Mouse (Mus musculus): ENCODE data around the gene Tmem209. TPM values are rescaled to one million over a fixed set of nuclear protein-coding genes. Genes with fewer than 3 reads are reported as not detected.

Gene Tmem209
- polyA plus RNA-seq, 1 experiment from 2014 or later: 30.3 TPM

DNA sequence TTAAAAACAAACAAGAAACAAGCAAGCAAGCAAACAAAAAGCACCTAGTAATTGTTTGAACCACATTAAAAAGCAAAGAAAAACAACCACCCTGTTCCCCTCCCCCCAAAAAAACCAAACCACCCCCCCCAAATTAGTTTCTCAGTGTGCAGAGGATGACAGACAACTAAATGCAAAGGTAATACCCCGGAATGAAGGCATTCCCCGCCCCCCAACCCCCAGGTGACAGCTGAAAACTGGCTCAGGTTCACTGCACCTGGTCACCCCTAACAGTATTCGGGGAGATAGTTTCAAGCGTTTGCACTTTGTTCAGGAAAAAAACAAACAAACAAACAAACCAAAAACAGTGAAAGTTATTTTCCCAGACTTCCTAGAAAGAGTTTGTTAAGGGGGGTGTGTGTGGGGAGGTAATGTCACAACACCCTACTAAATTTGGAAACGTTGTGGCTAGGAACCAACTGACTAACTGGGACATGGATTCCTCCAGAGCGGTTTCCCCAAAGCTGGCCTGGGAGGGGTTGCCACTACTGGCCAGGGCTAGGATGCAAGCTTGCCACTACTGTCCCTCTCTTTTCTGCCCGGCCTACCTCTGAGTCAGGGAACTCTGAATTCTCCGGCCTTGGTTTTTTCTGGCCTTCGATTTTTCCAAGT is 38.2 kb upstream of the Tmem209 start:
- Histone ChIP-seq H3K36me3 (no peaks in the 10 kb centered on the region), H3K4me3 (peak overlapping the region; percentile 19; the same call in 1 of the 2 replicates), H3K9ac (no peak overlapping the region), H3K4me2 (peak overlapping the region; percentile 53), H3K9me3 (no peaks in the 10 kb centered on the region), H3K4me1 (replicated peaks) (peaks cover 42% of the 10 kb centered on the region), H3K27me3 (no peaks in the 10 kb centered on the region), H3K27ac (replicated peaks) (peak overlapping the region; percentile 88)
- 19% methylated on average over 9 of the region's 9 CpGs for WGBS
- no peak for ATAC-seq (ENCODE audit: low FRiP score, low read depth)

DNA sequence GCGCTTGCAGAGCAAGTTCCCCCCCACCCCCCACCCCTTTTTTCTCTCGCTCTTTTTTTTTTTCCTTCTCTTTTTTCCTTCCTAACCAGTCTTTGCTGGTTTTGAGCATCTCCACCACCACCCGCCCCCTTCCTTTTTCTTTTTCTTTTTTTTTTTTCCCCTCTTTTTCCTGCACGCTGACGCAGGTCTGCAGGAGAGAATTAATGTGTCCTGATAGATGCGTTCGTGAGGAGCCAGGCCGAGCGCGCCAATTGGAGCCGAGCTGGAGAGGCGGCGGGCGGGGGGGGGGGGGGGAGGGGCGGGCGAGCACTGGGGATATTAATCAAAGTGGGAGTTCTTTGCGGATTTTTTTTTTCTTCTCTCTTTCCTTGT is 37.7 kb upstream of the Tmem209 start:
- no peaks in the 10 kb centered on the region for H3K27me3 ChIP-seq
- H3K4me3 ChIP-seq: peak overlapping the region; percentile 19
- ATAC-seq (ENCODE audit: low FRiP score, low read depth): 0 out of 2 replicates have a peak, but pooled peaks have one; percentile 33
- WGBS: 1% methylated on average over 14 of the region's 17 CpGs
- peak overlapping the region; percentile 88 for H3K27ac ChIP-seq (replicated peaks)
- no peaks in the 10 kb centered on the region for H3K9me3 ChIP-seq
- H3K4me2 ChIP-seq: peak overlapping the region; percentile 53
- H3K4me1 ChIP-seq (replicated peaks): peaks cover 37% of the 10 kb centered on the region
- no peaks in the 10 kb centered on the region for H3K36me3 ChIP-seq
- H3K9ac ChIP-seq: peak overlapping the region; percentile 37

DNA sequence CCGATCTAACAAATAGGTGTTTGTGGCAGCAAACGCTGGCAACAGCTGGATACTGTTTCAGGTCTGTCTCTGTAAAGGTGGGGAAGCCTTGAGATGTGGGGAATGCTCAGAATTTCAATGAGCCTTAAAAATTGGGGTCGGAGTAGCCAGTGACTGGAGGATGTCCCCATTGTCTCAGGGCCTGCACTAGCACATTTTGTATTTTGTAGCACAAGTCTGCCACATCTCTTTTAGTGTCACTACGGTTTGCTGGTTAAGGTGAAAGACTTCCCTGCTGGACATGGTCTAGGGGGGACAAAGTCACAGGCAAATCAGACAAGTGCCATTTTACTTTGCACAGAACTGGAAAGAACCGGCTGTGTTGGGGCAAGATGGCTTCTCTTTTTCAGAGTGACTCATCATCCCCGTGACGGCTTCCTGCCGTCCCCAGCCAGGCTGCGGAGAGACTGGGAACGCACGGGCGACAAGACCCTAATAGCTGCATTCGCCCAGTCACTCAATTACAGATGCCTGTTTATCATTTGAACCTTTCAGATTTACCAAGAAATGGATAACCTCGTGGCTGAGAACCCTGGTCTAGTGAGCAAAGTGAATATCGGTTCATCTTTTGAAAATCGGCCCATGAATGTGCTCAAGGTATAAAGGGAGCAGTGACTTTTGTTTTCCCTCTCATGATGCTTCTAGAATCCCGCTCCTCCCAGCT is 37.1 kb upstream of the Tmem209 start:
- WGBS: 4% methylated on average over 17 of the region's 17 CpGs
- peak overlapping the region; percentile 88 for H3K27ac ChIP-seq (replicated peaks)
- no peaks in the 10 kb centered on the region for H3K36me3 ChIP-seq
- H3K27me3 ChIP-seq: no peaks in the 10 kb centered on the region
- H3K9ac ChIP-seq: peak overlapping the region; percentile 37
- H3K4me2 ChIP-seq: peak overlapping the region; percentile 53
- H3K9me3 ChIP-seq: no peaks in the 10 kb centered on the region
- peaks cover 34% of the 10 kb centered on the region for H3K4me1 ChIP-seq (replicated peaks)
- ATAC-seq (ENCODE audit: low FRiP score, low read depth): peak; percentile 60
- H3K4me3 ChIP-seq: peak overlapping the region; percentile 19

DNA sequence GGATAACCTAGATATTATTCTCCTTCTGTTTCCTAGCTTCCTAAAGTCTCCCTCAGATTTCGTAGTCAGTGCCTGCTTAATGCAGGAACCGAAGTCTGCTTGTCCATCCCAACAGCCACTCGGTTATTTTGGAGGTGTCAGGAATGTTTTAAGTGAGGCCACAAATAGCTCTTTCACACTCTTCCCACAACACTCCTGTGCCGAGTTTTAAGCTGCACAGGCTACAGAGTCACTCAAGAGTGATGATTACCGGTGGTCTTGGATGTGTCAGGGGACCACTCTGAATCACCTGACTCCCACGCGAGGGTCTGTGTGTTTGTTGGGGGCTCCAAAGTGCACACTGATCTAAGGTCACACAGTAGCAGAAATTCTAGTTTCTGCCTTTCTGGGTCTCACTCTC is 36.1 kb upstream of the Tmem209 start:
- H3K27me3 ChIP-seq: no peaks in the 10 kb centered on the region
- no peak overlapping the region for H3K4me3 ChIP-seq
- peak overlapping the region; percentile 88; the same call in 1 of the 2 replicates for H3K27ac ChIP-seq (replicated peaks)
- H3K36me3 ChIP-seq: no peaks in the 10 kb centered on the region
- no peak overlapping the region for H3K9ac ChIP-seq
- 79% methylated on average over 7 of the region's 7 CpGs for WGBS
- no peak overlapping the region for H3K4me2 ChIP-seq
- no peak for ATAC-seq (ENCODE audit: low FRiP score, low read depth)
- H3K9me3 ChIP-seq: no peaks in the 10 kb centered on the region
- H3K4me1 ChIP-seq (replicated peaks): peaks cover 34% of the 10 kb centered on the region

DNA sequence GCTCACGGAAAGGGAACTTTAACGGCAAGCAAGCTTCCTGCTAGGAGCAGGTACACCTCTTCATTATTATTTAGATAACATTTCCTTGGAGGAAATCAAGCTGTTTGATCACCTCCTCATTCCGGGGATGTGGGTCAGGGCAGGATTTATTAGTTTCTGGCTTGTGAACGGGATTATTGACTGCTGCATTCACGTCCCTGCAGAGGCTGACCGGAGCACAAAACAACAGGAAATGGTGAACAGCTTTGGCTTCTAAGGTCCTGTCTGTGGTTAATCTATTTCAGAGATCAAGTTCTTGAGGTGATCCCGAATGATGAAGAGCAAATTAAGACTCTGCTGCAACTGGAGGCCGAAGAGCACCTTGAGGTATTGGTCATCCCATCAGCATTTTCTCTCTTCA is 34.3 kb upstream of the Tmem209 start:
- WGBS: 48% methylated on average over 8 of the region's 8 CpGs
- H3K9me3 ChIP-seq: no peaks in the 10 kb centered on the region
- H3K4me3 ChIP-seq: no peak overlapping the region
- H3K36me3 ChIP-seq: no peaks in the 10 kb centered on the region
- ATAC-seq (ENCODE audit: low FRiP score, low read depth): no peak
- peaks cover 29% of the 10 kb centered on the region for H3K4me1 ChIP-seq (replicated peaks)
- no peak overlapping the region for H3K4me2 ChIP-seq
- H3K9ac ChIP-seq: no peak overlapping the region
- no peaks in the 10 kb centered on the region for H3K27me3 ChIP-seq
- no peak overlapping the region for H3K27ac ChIP-seq (replicated peaks)

DNA sequence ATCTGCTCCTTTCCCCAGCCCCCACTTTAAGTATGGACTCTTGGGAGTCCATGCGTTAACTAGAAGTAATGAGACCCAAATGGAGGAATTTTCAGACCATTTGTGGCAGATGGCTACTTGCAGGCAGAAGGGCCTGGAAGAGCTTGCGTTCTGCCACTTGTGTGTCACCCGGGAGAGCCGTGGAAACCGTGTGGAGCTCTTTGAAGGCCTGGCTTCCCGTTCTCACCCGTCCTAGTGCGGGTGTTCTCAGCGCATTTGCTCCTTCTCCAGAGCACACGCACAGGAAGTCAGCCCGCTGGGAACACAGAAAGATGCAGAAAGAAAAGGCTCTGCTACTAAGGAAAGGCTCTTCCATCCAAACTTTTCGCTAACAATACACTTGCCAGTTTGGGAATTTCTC is 33.5 kb upstream of the Tmem209 start:
- H3K36me3 ChIP-seq: no peaks in the 10 kb centered on the region
- 61% methylated on average over 12 of the region's 12 CpGs for WGBS
- H3K27ac ChIP-seq (replicated peaks): no peak overlapping the region
- no peak overlapping the region for H3K9ac ChIP-seq
- no peaks in the 10 kb centered on the region for H3K9me3 ChIP-seq
- no peak for ATAC-seq (ENCODE audit: low FRiP score, low read depth)
- no peaks in the 10 kb centered on the region for H3K27me3 ChIP-seq
- H3K4me2 ChIP-seq: no peak overlapping the region
- H3K4me3 ChIP-seq: no peak overlapping the region
- H3K4me1 ChIP-seq (replicated peaks): peaks cover 23% of the 10 kb centered on the region

DNA sequence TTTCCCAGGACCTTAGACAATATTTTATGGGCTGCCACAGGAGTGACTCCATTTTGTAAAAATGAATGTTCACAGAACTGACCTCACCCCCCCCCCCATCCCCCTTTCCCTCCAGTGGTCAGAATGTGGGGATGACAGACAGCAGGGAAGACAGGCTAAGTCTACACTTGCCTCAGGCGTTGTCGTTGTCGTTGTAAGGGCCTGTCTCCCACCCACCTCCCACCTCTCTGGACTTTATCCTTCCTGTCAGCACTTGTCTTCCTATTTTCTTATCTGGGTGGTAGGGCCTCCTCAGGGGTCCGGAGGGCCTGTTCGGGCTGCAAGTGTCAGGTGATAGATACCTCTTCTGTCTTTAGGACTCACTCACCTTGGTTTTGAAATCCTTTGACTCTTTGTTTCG is 32.7 kb upstream of the Tmem209 start:
- Histone ChIP-seq H3K4me3 (no peak overlapping the region), H3K36me3 (no peaks in the 10 kb centered on the region), H3K9ac (no peak overlapping the region), H3K27me3 (no peaks in the 10 kb centered on the region), H3K4me1 (replicated peaks) (peaks cover 16% of the 10 kb centered on the region), H3K27ac (replicated peaks) (no peak overlapping the region), H3K9me3 (no peaks in the 10 kb centered on the region), H3K4me2 (no peak overlapping the region)
- WGBS: 83% methylated on average over 6 of the region's 6 CpGs
- no peak for ATAC-seq (ENCODE audit: low FRiP score, low read depth)

DNA sequence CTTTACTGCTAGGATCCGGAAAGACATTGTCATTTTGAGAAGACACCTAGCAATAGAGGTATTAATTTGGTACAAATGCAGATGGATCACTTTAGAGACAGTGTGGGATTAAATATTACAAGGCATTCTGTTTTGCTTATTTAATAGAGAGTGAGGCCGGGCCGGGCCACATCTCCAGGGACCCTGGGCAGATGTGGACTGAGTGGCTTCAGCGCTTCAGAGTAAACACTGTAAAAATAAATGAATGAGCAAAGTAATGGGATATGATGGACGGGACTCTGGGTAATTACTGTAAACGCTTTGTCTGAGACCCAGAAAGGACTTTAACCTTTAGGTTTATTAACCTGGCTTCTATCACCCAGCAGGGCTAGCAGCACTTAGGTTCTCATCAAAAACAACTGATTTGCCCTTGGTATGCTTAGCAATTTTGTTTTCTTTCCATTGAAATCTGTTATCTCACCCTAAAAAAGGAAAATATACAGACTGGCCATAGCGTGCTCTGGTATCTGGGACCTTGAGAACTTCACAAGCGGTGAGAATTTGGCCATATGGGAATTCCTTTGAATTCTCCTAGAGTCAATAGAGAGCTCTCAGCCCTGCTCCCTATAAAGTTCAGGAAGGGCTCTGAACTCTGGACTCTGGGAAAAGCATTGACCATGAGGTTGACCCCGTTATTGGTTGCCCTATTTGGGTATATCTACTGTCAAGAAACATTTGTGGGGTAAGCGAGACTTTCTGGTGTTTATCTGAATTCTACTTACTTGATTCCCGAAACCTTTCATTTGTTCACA is 31.6 kb upstream of the Tmem209 start, which contains the start of gene Cpa2:
Gene Cpa2 (plus strand): TSS at position 574 of the 791 bp plus-strand sequence.
- Histone ChIP-seq H3K4me1 (replicated peaks) (peaks cover 7% of the 10 kb centered on the region; the same call in 1 of the 2 replicates), H3K36me3 (no peaks in the 10 kb centered on the region), H3K27me3 (no peaks in the 10 kb centered on the region), H3K9me3 (no peaks in the 10 kb centered on the region), H3K9ac (no peak within 1 kb of the TSS), H3K4me2 (no peak within 1 kb of the TSS), H3K27ac (replicated peaks) (no peak within 1 kb of the TSS), H3K4me3 (no peak within 1 kb of the TSS)
- no peak for ATAC-seq (ENCODE audit: low FRiP score, low read depth)
- 80% methylated on average over 11 of the region's 11 CpGs for WGBS

DNA sequence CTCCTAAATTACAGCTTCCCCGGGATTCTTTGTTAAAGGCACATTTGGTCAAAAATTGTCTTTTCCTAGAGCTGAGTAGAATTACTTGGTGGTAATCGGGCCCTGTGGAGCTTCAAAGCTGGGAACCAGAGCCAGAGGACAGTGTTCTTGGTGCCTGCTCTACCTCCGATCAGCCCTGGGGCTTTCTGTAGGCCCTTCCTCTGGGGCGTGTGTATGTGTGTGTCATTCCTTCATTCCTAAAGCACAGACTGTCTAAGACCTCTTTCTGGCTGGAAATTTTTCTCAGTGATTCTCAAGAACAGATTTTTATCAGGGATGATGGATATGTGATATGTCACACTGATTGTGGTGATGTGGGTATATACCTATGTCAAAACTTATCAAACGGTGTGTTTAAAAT is 29.2 kb upstream of the Tmem209 start:
- H3K4me1 ChIP-seq (replicated peaks): no peaks in the 10 kb centered on the region
- ATAC-seq (ENCODE audit: low FRiP score, low read depth): no peak
- H3K9me3 ChIP-seq: no peaks in the 10 kb centered on the region
- WGBS: 86% methylated on average over 5 of the region's 5 CpGs
- H3K9ac ChIP-seq: no peak overlapping the region
- H3K36me3 ChIP-seq: no peaks in the 10 kb centered on the region
- no peak overlapping the region for H3K4me3 ChIP-seq
- H3K27ac ChIP-seq (replicated peaks): no peak overlapping the region
- no peak overlapping the region for H3K4me2 ChIP-seq
- no peaks in the 10 kb centered on the region for H3K27me3 ChIP-seq

DNA sequence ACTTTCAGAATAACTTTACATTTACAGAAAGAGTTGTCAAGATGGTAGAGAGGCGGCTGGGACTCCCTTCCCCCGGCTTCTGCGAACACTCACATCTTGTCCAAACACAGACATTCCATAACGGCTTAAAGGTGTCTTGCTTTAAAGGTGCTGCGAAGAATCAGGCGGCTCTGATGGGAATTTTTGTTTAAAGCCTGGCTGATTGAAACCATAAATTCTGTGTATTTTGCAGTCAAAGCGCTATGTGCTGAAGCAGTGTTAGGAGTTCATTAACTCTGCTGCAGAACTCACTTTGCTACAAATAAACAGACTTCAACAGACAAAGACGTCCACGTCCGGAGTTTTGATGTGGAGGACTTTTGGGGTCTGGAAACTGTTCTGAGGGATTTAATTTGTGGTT is 28.7 kb upstream of the Tmem209 start:
- no peak overlapping the region for H3K9ac ChIP-seq
- no peaks in the 10 kb centered on the region for H3K36me3 ChIP-seq
- ATAC-seq (ENCODE audit: low FRiP score, low read depth): no peak
- no peaks in the 10 kb centered on the region for H3K9me3 ChIP-seq
- no peak overlapping the region for H3K27ac ChIP-seq (replicated peaks)
- H3K27me3 ChIP-seq: no peaks in the 10 kb centered on the region
- no peaks in the 10 kb centered on the region for H3K4me1 ChIP-seq (replicated peaks)
- H3K4me3 ChIP-seq: no peak overlapping the region
- no peak overlapping the region for H3K4me2 ChIP-seq
- WGBS: 72% methylated on average over 10 of the region's 10 CpGs

DNA sequence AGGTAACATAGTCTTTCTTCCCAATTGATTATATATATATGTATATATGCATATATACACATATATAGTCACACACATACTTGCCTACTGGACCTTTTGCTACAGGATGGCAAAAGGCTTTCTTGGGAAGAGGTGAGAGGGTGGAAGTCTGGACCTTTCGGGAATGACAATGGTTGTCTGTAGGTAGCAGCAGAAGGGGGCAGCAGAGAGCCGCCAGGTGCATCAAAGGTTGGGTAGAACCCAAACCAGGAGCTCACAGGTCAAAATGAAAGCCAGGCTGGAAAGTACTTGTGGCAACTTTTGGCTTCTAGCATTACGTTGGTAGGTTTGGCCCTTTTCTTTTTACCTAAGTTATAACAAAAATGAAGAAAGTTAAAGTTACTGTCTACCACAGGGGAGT is 25.8 kb upstream of the Tmem209 start:
- Histone ChIP-seq H3K9me3 (no peaks in the 10 kb centered on the region), H3K27me3 (no peaks in the 10 kb centered on the region), H3K27ac (replicated peaks) (no peak overlapping the region), H3K4me1 (replicated peaks) (no peaks in the 10 kb centered on the region), H3K9ac (no peak overlapping the region), H3K4me3 (no peak overlapping the region), H3K36me3 (no peaks in the 10 kb centered on the region), H3K4me2 (no peak overlapping the region)
- 43% methylated on average over 3 of the region's 3 CpGs for WGBS
- no peak for ATAC-seq (ENCODE audit: low FRiP score, low read depth)

DNA sequence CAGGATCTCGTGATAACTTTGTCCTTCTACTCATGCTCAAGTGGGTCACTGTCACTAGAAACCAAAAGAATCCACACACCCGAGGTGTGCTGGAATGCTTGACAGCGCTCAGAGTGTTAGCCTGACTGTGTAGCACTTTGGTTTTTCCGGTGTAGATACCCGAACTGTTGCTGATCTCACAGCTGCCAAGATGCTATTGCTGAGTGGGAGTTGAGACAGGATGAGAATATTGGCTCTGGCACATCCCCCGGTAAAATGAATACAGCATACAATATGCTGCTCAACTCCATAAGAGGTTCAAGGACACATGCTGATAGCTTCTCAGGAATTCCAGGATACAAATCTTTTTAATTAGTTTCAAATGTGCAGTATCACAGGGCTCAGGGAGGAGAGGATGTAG is 19.2 kb upstream of the Tmem209 start:
- ATAC-seq (ENCODE audit: low FRiP score, low read depth): no peak
- 72% methylated on average over 6 of the region's 6 CpGs for WGBS

More for the DNA sequence above, 19.2 kb upstream of the Tmem209 start:
- no peak overlapping the region for H3K27ac ChIP-seq (replicated peaks)
- H3K9me3 ChIP-seq: no peaks in the 10 kb centered on the region
- H3K4me3 ChIP-seq: no peak overlapping the region
- H3K36me3 ChIP-seq: no peaks in the 10 kb centered on the region
- H3K9ac ChIP-seq: no peak overlapping the region
- H3K4me1 ChIP-seq (replicated peaks): peaks cover 19% of the 10 kb centered on the region
- no peaks in the 10 kb centered on the region for H3K27me3 ChIP-seq
- H3K4me2 ChIP-seq: no peak overlapping the region

Measured in hindbrain, embryonic 15.5 days (tissue).